Mouse (Mus musculus) forebrain, postnatal 0 days (tissue): ENCODE data around the gene Elmo1. TPM values are rescaled to one million over a fixed set of nuclear protein-coding genes. Genes with fewer than 3 reads are reported as not detected.

Source experiments
- ATAC-seq: fragments of 200-750 bp; cut with Nextera tagmentation; 2 replicates; pipeline ENCODE4 v1.8.0; 2017; ENCODE audit warnings: mild to moderate bottlenecking, moderate library complexity
- DNase-seq: peaks from one replicate; pipeline ENCODE4 v3.0.0-alpha.2; 2015
- H3K27ac ChIP-seq: fragments of 300-500 bp; sonication (generic); 2 replicates; pipeline ENCODE4 v1.5.1; 2014; ENCODE audit warnings: low read depth, mild to moderate bottlenecking, antibody characterized with exemption, low read length, moderate library complexity, mixed read lengths
- H3K27me3 ChIP-seq: fragments of 300-500 bp; sonication (generic); 2 replicates; pipeline ENCODE4 v1.6.1; 2014; ENCODE audit warnings: mild to moderate bottlenecking, low read length, mixed read lengths; ENCODE audit not compliant: insufficient read depth
- H3K36me3 ChIP-seq: fragments of 300-500 bp; sonication (generic); 2 replicates; pipeline ENCODE4 v1.6.1; 2014; ENCODE audit warnings: mild to moderate bottlenecking, moderate library complexity; ENCODE audit not compliant: insufficient read depth
- H3K4me1 ChIP-seq: fragments of 300-500 bp; sonication (generic); 2 replicates; pipeline ENCODE4 v1.6.1; 2014; ENCODE audit warnings: antibody characterized with exemption; ENCODE audit not compliant: insufficient read depth
- H3K4me2 ChIP-seq: fragments of 300-500 bp; sonication (generic); 2 replicates; pipeline ENCODE4 v1.6.1; 2014; ENCODE audit warnings: low read depth, mild to moderate bottlenecking, moderate library complexity
- H3K4me3 ChIP-seq: fragments of 300-500 bp; sonication (generic); 2 replicates; pipeline ENCODE4 v1.5.1; 2014; ENCODE audit warnings: low read depth, low read length, mixed read lengths
- H3K9ac ChIP-seq: fragments of 300-500 bp; sonication (generic); 2 replicates; pipeline ENCODE4 v1.6.1; 2014; ENCODE audit warnings: mild to moderate bottlenecking
- H3K9me3 ChIP-seq: fragments of 300-500 bp; sonication (generic); 2 replicates; pipeline ENCODE4 v1.6.1; 2016; ENCODE audit warnings: low read length
- CTCF ChIP-seq: sonication (generic); IDR thresholded peaks from 2 replicates; pipeline ENCODE4 v1.5.1; 2016; ENCODE audit warnings: antibody characterized with exemption, control low read depth, low read depth
- WGBS: fragments of 180-500 bp; shearing (Covaris S2); extraction: QIAGEN DNeasy Blood & Tissue Kit; methylation state at CpG from one replicate; pipeline ENCODE4 v1.1.7; 2014; 5-methylcytosine and 5-hydroxymethylcytosine counted together
- polyA plus RNA-seq: library from polyadenylated mRNA; unstranded; fragments of >200 nt; fragmentation: Nextera tagmentation; extraction: Ambion mirVana; gene quantifications from 2 replicates; pipeline ENCODE4 v1.2.1, GENCODE M21; 2015
- total RNA-seq: library from RNA; depleted of rRNA; stranded (reverse); fragments of >200 nt; gene quantifications from 2 replicates; pipeline ENCODE4 v1.2.3, GENCODE M21; 2014

Gene Elmo1
- total and polyA plus RNA-seq, 2 experiments from 2014 or later = 30.9 to 33.5 TPM

DNA sequence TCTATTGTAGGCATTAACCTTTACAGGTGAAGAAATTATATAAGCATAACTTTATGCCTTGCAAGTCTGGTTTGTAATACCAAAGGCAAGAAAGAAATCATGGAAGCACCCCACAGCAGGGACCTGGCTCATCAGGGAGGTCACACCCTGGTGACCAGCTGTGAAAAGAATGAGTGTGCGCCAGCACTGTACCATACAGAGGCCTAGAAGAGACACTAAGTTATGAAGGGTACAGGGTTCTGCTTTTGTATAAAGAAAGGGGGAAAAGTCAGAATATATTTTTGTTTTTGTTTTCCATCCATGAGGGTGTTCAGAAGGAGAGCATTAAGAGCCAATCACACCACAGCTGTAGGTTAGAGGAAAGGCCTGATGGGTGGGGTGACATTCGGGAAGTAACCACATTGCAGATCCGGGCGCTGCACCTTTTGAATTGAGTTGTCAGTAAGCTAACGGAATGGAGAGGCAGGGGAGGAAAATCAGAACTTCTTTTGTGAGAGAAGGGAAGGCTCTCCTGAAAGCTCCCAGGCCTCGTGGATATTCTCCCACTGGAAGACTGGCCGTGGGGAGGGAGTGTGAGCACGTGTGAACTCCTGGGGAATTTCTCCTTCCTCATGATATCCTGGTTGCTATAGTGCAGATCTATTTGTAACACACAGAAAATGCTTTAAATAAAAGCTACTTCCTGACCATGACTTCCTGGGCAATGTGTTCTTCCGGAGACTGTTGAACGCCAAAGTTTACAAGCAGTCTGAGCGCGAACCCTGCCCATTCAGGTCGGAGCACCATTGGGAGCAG is 94.0 kb downstream of the Elmo1 start:
- Histone ChIP-seq H3K27ac (no peak overlapping the region), H3K27me3 (no peaks in the 10 kb centered on the region), H3K4me2 (no peak overlapping the region), H3K36me3 (no peaks in the 10 kb centered on the region), H3K9me3 (no peaks in the 10 kb centered on the region), H3K4me3 (no peak overlapping the region), H3K9ac (no peak overlapping the region), H3K4me1 (peaks cover 10% of the 10 kb centered on the region; the same call in 1 of the 2 replicates)
- WGBS = 68% methylated on average over 13 of the region's 13 CpGs
- ATAC-seq = no peak
- DNase-seq = no peak
- no peak for TF ChIP-seq CTCF

DNA sequence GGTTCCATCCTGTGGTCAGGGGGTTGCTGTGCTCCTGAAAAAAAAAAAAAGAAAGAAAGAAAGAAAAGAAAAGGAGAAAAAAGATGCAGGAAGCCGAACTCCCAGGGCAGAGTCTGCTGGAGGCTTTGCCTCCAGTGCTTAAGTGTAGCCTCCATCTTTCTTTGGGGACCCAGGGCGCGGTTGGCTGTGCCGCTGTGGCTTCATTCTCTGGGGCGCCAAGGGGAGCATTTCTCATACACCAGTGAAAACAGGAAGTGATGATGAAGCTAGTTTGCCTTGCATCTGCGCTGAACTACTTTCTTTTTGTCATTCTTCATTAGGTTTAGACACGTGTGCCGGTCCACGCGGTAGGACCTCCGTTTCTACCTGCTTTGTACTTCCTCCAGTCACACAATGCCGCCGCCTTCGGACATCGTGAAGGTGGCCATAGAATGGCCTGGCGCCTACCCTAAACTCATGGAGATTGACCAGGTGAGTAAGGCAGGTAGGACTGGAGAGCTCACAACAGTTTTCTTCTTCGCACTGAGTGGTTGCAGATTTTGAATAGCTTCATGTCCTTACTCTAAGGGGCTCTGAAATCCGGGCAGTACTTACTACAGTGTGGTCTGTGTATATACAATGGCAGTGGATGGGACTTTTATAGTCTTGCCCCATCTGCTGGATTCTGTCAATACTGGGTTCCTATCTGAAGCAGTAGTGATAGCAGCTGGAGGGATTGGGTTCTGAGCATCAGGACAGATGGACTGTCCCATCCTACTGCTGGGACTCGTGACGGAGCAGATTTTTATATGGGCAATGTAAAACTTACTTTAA is 94.8 kb downstream of the Elmo1 start:
- Histone ChIP-seq H3K27ac (no peak overlapping the region), H3K27me3 (no peaks in the 10 kb centered on the region), H3K9ac (no peak overlapping the region), H3K36me3 (no peaks in the 10 kb centered on the region), H3K4me2 (no peak overlapping the region), H3K4me3 (no peak overlapping the region), H3K4me1 (peaks cover 10% of the 10 kb centered on the region; the same call in 1 of the 2 replicates), H3K9me3 (no peaks in the 10 kb centered on the region)
- WGBS = 94% methylated on average over 20 of the region's 20 CpGs
- DNase-seq (no peak), ATAC-seq (no peak)
- no peak for TF ChIP-seq CTCF

DNA sequence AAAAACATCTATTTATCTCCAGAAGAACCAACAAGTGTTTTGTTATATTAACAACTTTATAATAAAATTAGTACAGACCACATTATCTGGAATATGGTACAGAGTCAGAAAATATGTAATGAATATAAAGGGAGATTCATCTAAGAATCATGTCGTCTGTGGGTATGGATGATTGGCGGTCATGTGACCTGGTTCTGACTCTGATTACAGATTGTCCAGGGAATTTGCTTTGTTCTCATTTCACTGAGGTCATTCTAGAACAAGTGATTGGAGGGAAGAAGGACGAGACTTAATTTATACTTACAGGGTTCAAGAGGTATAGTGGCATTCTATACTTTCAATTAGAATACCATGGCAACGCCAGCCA is 95.4 kb downstream of the Elmo1 start:
- Histone ChIP-seq H3K9me3 (no peaks in the 10 kb centered on the region), H3K27ac (no peak overlapping the region), H3K36me3 (no peaks in the 10 kb centered on the region), H3K4me2 (no peak overlapping the region), H3K27me3 (no peaks in the 10 kb centered on the region), H3K9ac (no peak overlapping the region), H3K4me3 (no peak overlapping the region), H3K4me1 (peaks cover 10% of the 10 kb centered on the region; the same call in 1 of the 2 replicates)
- DNase-seq = no peak
- no peak for TF ChIP-seq CTCF
- 70% methylated on average over 4 of the region's 4 CpGs for WGBS
- ATAC-seq = no peak

DNA sequence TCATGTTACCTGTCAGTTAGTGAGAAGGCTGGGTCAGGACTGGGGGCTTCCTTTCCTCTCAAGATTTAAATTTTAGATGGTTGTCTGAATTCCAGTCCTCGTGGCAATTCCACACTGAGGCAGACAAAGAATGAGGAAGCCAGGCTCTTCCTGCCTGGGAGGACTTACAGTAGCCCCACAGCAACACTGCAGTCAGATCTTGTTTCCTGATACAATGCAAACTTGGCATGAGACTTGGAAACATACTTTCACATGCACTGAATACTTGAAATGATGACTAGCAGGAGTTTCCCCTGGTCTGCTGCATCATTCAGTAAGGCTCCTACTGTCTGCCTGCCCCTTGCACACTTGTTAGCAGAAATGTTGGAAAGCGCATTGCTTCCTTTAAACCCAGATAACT is 97.3 kb downstream of the Elmo1 start:
- Histone ChIP-seq H3K4me3 (no peak overlapping the region), H3K4me2 (no peak overlapping the region), H3K27me3 (no peaks in the 10 kb centered on the region), H3K27ac (no peak overlapping the region), H3K9me3 (no peaks in the 10 kb centered on the region), H3K9ac (no peak overlapping the region), H3K4me1 (peaks cover 10% of the 10 kb centered on the region; the same call in 1 of the 2 replicates), H3K36me3 (no peaks in the 10 kb centered on the region)
- no peak for TF ChIP-seq CTCF
- 75% methylated on average over 2 of the region's 2 CpGs for WGBS
- ATAC-seq (no peak), DNase-seq (no peak)

DNA sequence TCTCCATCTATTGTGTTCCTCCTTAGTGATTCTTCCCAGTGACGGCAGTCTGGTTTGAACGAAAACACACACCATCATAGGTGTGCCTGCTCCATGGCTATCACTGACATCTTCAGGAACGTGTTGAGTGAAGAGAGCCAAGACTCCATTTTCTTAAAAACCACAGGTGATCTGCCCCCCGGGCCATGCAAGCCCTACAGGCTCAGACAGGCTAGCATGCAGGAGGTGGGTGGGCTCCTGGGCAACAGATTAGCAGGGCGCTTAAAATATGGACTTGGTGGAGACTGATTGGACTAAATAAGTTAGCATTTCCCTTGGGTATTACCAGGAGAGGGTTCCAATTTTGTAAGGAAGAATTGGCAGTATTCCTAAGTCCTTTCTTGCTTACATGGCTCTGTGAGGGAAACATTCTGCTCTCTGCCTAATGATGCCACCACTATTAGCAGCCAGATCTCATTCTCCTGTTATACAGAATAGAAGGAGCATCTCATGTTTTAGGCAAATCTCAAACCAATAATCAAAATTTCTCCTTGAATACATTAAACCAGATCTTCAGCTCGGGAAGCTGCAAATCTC is 101.7 kb downstream of the Elmo1 start:
- Histone ChIP-seq H3K27me3 (no peaks in the 10 kb centered on the region), H3K4me3 (no peak overlapping the region), H3K9ac (no peak overlapping the region), H3K9me3 (no peaks in the 10 kb centered on the region), H3K36me3 (no peaks in the 10 kb centered on the region), H3K4me1 (no peaks in the 10 kb centered on the region), H3K27ac (no peak overlapping the region), H3K4me2 (no peak overlapping the region)
- DNase-seq = no peak
- ATAC-seq = no peak
- 71% methylated on average over 6 of the region's 6 CpGs for WGBS
- no peak for TF ChIP-seq CTCF

GRCm38 (mm10) chr13:20200582-20200981 is 110.2 kb downstream of the Elmo1 start:
- ATAC-seq = no peak
- no peak overlapping the region for H3K27ac ChIP-seq
- H3K36me3 ChIP-seq = no peaks in the 10 kb centered on the region
- no peaks in the 10 kb centered on the region for H3K9me3 ChIP-seq
- no peak overlapping the region for H3K9ac ChIP-seq
- H3K4me3 ChIP-seq = no peak overlapping the region
- no peak for TF ChIP-seq CTCF
- 60% methylated on average over 2 of the region's 2 CpGs for WGBS
- no peaks in the 10 kb centered on the region for H3K27me3 ChIP-seq
- no peak overlapping the region for H3K4me2 ChIP-seq
- H3K4me1 ChIP-seq = no peaks in the 10 kb centered on the region
- DNase-seq = no peak

- 97% methylated on average over 4 of the region's 4 CpGs for WGBS
- no peak for DNase-seq
- Histone ChIP-seq H3K36me3 (no peaks in the 10 kb centered on the region), H3K9me3 (no peaks in the 10 kb centered on the region), H3K27ac (no peak overlapping the region), H3K4me2 (no peak overlapping the region), H3K9ac (no peak overlapping the region), H3K4me3 (no peak overlapping the region), H3K4me1 (no peaks in the 10 kb centered on the region), H3K27me3 (no peaks in the 10 kb centered on the region)
- TF ChIP-seq CTCF = no peak
- no peak for ATAC-seq
Measured at GRCm38 (mm10) chr13:20202617-20203016, 112.2 kb downstream of the Elmo1 start.
